Mouse (Mus musculus) granulocyte monocyte progenitor cell, adult 5-6 weeks (primary cell): ENCODE measurements around the gene Dido1. TPM values are rescaled to one million over a fixed set of nuclear protein-coding genes. Genes with fewer than 3 reads are reported as not detected.

Experiments
- ATAC-seq: replicated peaks from 2 replicates; pipeline ENCODE4 v1.8.0; 2016; ENCODE audit warnings: mild to moderate bottlenecking, moderate TSS enrichment, inconsistent platforms; ENCODE audit not compliant: poor library complexity, severe bottlenecking
- total RNA-seq, 2 experiments: library from RNA; stranded (forward) in 1 of 2; stranded (reverse) in 1 of 2; fragments of 200-712, 200-1000 nt in 1 of 2; fragments of >200 nt in 1 of 2; fragmentation: Nextera tagmentation in 1 of 2; gene quantifications; 2 replicates each; pipeline ENCODE4 v1.2.3; 2014 to 2017

The Dido1 gene
- total RNA-seq (2014; fragmentation: Nextera tagmentation) (44.8 and 57.8 TPM in 2 replicates), total RNA-seq (2017) (48.5 and 51.3 TPM in 2 replicates)

GRCm38 (mm10) chr2:180709923-180710272, at the start of gene Dido1, which contains the start of gene Gid8:
Gene Dido1, minus strand, starts transcription at chr2:180709999.
Gene Gid8, plus strand, starts transcription at chr2:180710117.
- ATAC-seq = peak; percentile 89

- ATAC-seq = no peak
These were observed 48.9 kb upstream of the Dido1 start for GRCm38 (mm10) chr2:180758513-180759263.

GRCm38 (mm10) chr2:180756786-180757185, 47.0 kb upstream of the Dido1 start:
- ATAC-seq = no peak

GRCm38 (mm10) chr2:180755896-180756295, 46.1 kb upstream of the Dido1 start:
- ATAC-seq = peak; percentile 74

GRCm38 (mm10) chr2:180754976-180755688, 45.3 kb upstream of the Dido1 start:
- ATAC-seq = no peak

- no peak for ATAC-seq
These were observed 39.1 kb upstream of the Dido1 start for GRCm38 (mm10) chr2:180748904-180749303.

- no peak for ATAC-seq
These were observed 36.9 kb upstream of the Dido1 start for GRCm38 (mm10) chr2:180746569-180747192.

- ATAC-seq = peak; percentile 98
These were observed 35.6 kb upstream of the Dido1 start for GRCm38 (mm10) chr2:180745248-180745927.

GRCm38 (mm10) chr2:180743321-180743720, 33.5 kb upstream of the Dido1 start:
- ATAC-seq = no peak

- no peak for ATAC-seq
These were observed 33.0 kb upstream of the Dido1 start for GRCm38 (mm10) chr2:180742820-180743219.

- ATAC-seq = no peak
These were observed 31.6 kb upstream of the Dido1 start for GRCm38 (mm10) chr2:180741421-180741820.

GRCm38 (mm10) chr2:180740349-180740748, 30.6 kb upstream of the Dido1 start:
- ATAC-seq = no peak

GRCm38 (mm10) chr2:180737984-180738383, 28.2 kb upstream of the Dido1 start:
- peak; percentile 54 for ATAC-seq

- no peak for ATAC-seq
These were observed 25.4 kb upstream of the Dido1 start for GRCm38 (mm10) chr2:180735232-180735631.

GRCm38 (mm10) chr2:180731984-180732383, 22.2 kb upstream of the Dido1 start:
- ATAC-seq = peak; percentile 21; the same call in 1 of the 2 replicates

GRCm38 (mm10) chr2:180731036-180731435, 21.2 kb upstream of the Dido1 start:
- ATAC-seq = no peak

- no peak for ATAC-seq
These were observed 17.8 kb upstream of the Dido1 start for GRCm38 (mm10) chr2:180727613-180728021.

GRCm38 (mm10) chr2:180726658-180727442, 17.1 kb upstream of the Dido1 start:
- ATAC-seq = peak; percentile 61

GRCm38 (mm10) chr2:180725856-180726629, 16.2 kb upstream of the Dido1 start:
- ATAC-seq = no peak
